In the genomic region with DNA sequence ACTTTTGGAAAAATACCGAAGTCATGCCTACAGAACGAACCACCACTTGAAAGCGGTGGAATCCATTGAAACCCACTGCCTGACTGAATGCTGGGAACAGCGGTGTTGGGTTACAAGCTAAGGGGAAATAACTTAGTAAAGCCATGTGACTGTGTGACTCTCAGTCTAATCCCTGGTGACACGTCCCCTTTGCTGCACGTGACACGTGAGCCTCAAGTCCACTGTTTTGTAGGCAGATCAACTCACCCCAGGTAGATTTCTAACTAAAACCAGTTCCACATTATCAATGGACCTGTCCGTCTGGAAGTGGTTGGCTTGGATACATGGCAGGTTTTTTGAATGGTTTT, we compare ENCODE assay signal across 12 mouse cellular contexts.
DNase-seq lines count a peak whose midpoint lies in the region; ATAC-seq and TF ChIP-seq lines count a peak whose summit lies in the region.
"Had no signal": no experiment of that assay in that cellular context is flagged by ENCODE, and none has a peak within 500 bp of the region (broad histone marks: within the 10 kb centered on the region; RNA-seq: fewer than 3 reads in every experiment).

No protein-coding gene starts in this region.

- no peaks in the 10 kb centered on the region for H3K9me3 ChIP-seq in midbrain, embryonic 12.5 days
- H3K9me3 ChIP-seq in midbrain, embryonic 14.5 days (ENCODE audit: control insufficient read depth, low read length) = no peaks in the 10 kb centered on the region

- H3K36me3 ChIP-seq in midbrain, embryonic 12.5 days = no peaks in the 10 kb centered on the region
- no peaks in the 10 kb centered on the region for H3K36me3 ChIP-seq in midbrain, embryonic 14.5 days (ENCODE audit: control insufficient read depth, insufficient read depth, low read length)

- no peak overlapping the region for H3K4me2 ChIP-seq in midbrain, embryonic 12.5 days (replicated peaks)
- H3K4me2 ChIP-seq in midbrain, embryonic 14.5 days (ENCODE audit: low read length) = no peak overlapping the region

- no peak for TF ChIP-seq POLR2A in embryonic fibroblast, embryonic 13.5 days (IDR thresholded peaks at IDR 0.05; ENCODE audit: low read depth, low read length)

- DNase-seq in midbrain, embryonic 14.5 days = no peak
- peak; percentile 67 for DNase-seq in kidney, postnatal 14 days
- DNase-seq in right cerebral cortex, adult 18-20 months = no peak
- no peak for DNase-seq in gastrocnemius, postnatal 36 days
- DNase-seq in spleen, postnatal 36 days (ENCODE audit: low spot score in 2 of 2) = no peak
- no peak for DNase-seq in ovary, postnatal 14 days (ENCODE audit: low spot score)
- DNase-seq: cerebellum, postnatal 25 days had no signal

- H3K4me3 ChIP-seq in midbrain, embryonic 12.5 days = no peak overlapping the region
- no peak overlapping the region for H3K4me3 ChIP-seq in midbrain, embryonic 14.5 days (replicated peaks; ENCODE audit: low read depth, low read length)
- no peak overlapping the region for H3K4me3 ChIP-seq in embryonic fibroblast, embryonic 13.5 days (ENCODE audit: insufficient read depth, low read length)

- H3K27me3 ChIP-seq in midbrain, embryonic 12.5 days = no peaks in the 10 kb centered on the region
- H3K27me3 ChIP-seq in midbrain, embryonic 14.5 days (ENCODE audit: control insufficient read depth, insufficient read depth, low read length) = no peaks in the 10 kb centered on the region

- intact Hi-C loops in gastrocnemius, postnatal 36 days (cut with DNase I) = no loop called here

- 0 out of 2 replicates have a peak, but pooled peaks have one; percentile 52 for ATAC-seq in midbrain, embryonic 12.5 days (ENCODE audit: low FRiP score, low read depth)
- no peak for ATAC-seq in midbrain, embryonic 14.5 days (ENCODE audit: low FRiP score, low TSS enrichment)
- ATAC-seq: activated CD4-positive, CD25-positive, alpha-beta regulatory T cell, adult 4 months; hindbrain, embryonic 16.5 days had no signal

- H3K9ac ChIP-seq in midbrain, embryonic 12.5 days (replicated peaks) = no peak overlapping the region
- H3K9ac ChIP-seq in midbrain, embryonic 14.5 days (replicated peaks; ENCODE audit: low read length) = no peak overlapping the region

- H3K27ac ChIP-seq in midbrain, embryonic 12.5 days (replicated peaks) = no peak overlapping the region
- H3K27ac ChIP-seq in midbrain, embryonic 14.5 days (replicated peaks; ENCODE audit: low read depth, low read length) = no peak overlapping the region
- H3K27ac ChIP-seq in embryonic fibroblast, embryonic 13.5 days (ENCODE audit: insufficient read depth, low read length) = peak overlapping the region; percentile 16; the same call in 1 of the 2 replicates
- H3K27ac ChIP-seq: macrophage had no signal

- H3K4me1 ChIP-seq in midbrain, embryonic 12.5 days = peaks cover 35% of the 10 kb centered on the region
- H3K4me1 ChIP-seq in midbrain, embryonic 14.5 days (ENCODE audit: control insufficient read depth, insufficient read depth, low read length) = 0 out of 2 replicates have a peak, but pooled peaks cover 13% of the 10 kb centered on the region
- H3K4me1 ChIP-seq in embryonic fibroblast, embryonic 13.5 days (ENCODE audit: control insufficient read depth, insufficient read depth, low read length) = peaks cover 24% of the 10 kb centered on the region

- no peak for TF ChIP-seq CTCF in embryonic fibroblast, embryonic 13.5 days (IDR thresholded peaks at IDR 0.05; ENCODE audit: borderline replicate concordance, insufficient read depth, low read length)

- 26% methylated on average over 8 of the region's 8 CpGs for WGBS in midbrain, embryonic 12.5 days
- WGBS in midbrain, embryonic 14.5 days = 31% methylated on average over 8 of the region's 8 CpGs
